Mouse (Mus musculus) v-Abl transformed pro-B cells (cell line): ENCODE measurements around the gene Cep41.

Experiments
- in situ Hi-C, 2 experiments: fragments of 400-800 bp; cut with MboI; formaldehyde crosslinking; loops; one replicate each; pipeline ENCODE4 v1.15.1; 2025; ENCODE audit not compliant: unreplicated experiment in 2 of 2

The Cep41 gene

GRCm38 (mm10) chr6:30693350-30693991, at the start of gene Cep41:
Gene Cep41, minus strand, starts transcription at chr6:30693749.
- in situ Hi-C loops = no loop called here

- in situ Hi-C loops = no loop called here
Measured at GRCm38 (mm10) chr6:30739177-30739747, 45.7 kb upstream of the Cep41 start.

GRCm38 (mm10) chr6:30738464-30739006, 45.0 kb upstream of the Cep41 start:
- in situ Hi-C loops = no loop called here

- in situ Hi-C loops = no loop called here
Measured at GRCm38 (mm10) chr6:30737548-30738463, 44.3 kb upstream of the Cep41 start.

- in situ Hi-C loops = no loop called here
Measured at GRCm38 (mm10) chr6:30736864-30737547, 43.5 kb upstream of the Cep41 start.

- in situ Hi-C loops = no loop called here
Measured at GRCm38 (mm10) chr6:30736372-30736762, 42.8 kb upstream of the Cep41 start.

- in situ Hi-C loops = no loop called here
Measured at GRCm38 (mm10) chr6:30735728-30736371, 42.3 kb upstream of the Cep41 start.

GRCm38 (mm10) chr6:30734988-30735727, 41.6 kb upstream of the Cep41 start:
- in situ Hi-C loops = no loop called here

GRCm38 (mm10) chr6:30734465-30734864, 40.9 kb upstream of the Cep41 start:
- in situ Hi-C loops = no loop called here

- in situ Hi-C loops = no loop called here
Measured at GRCm38 (mm10) chr6:30732571-30733130, 39.1 kb upstream of the Cep41 start.

GRCm38 (mm10) chr6:30730301-30730971, 36.9 kb upstream of the Cep41 start:
- in situ Hi-C loops = no loop called here

- in situ Hi-C loops = no loop called here
Measured at GRCm38 (mm10) chr6:30723331-30723730, 29.8 kb upstream of the Cep41 start, which contains the start of gene Mest. Gene Mest, plus strand, starts transcription at chr6:30723547.

- in situ Hi-C loops = no loop called here
Measured at GRCm38 (mm10) chr6:30722385-30723164, 29.0 kb upstream of the Cep41 start.

GRCm38 (mm10) chr6:30716796-30717195, 23.2 kb upstream of the Cep41 start:
- in situ Hi-C loops = no loop called here

- in situ Hi-C loops = no loop called here
Measured at GRCm38 (mm10) chr6:30714891-30715471, 21.4 kb upstream of the Cep41 start.

GRCm38 (mm10) chr6:30713896-30714295, 20.3 kb upstream of the Cep41 start:
- in situ Hi-C loops = no loop called here

GRCm38 (mm10) chr6:30713455-30713854, 19.9 kb upstream of the Cep41 start:
- in situ Hi-C loops = no loop called here
